Mouse (Mus musculus): ENCODE measurements around the gene Syde2.
"Not testable (repeated sequence)": the region's sequence is repeated elsewhere in the genome, so short reads cannot be mapped to it uniquely, and the experiment has no call there.

GRCm38 (mm10) chr3:145965583-145965982 lies 22.1 kb upstream of the Syde2 start:
- not testable (repeated sequence) for TF ChIP-seq CTCF (IDR thresholded peaks at IDR 0.05; ENCODE audit: borderline replicate concordance, insufficient read depth, low read depth, low read length); POLR2A (IDR thresholded peaks at IDR 0.05; ENCODE audit: borderline replicate concordance, insufficient read depth, low read length)

Measured in cerebellum, adult 2 months (tissue).